Mouse (Mus musculus) testis, adult 2 months (tissue): ENCODE data around the gene Baz1b.

Experiments
- CTCF ChIP-seq: fragments of 200-500 bp; IDR thresholded peaks from 2 replicates; pipeline ENCODE4 v1.5.1; 2012; ENCODE audit warnings: low read depth, mild to moderate bottlenecking, inconsistent platforms, low read length, moderate library complexity; ENCODE audit not compliant: control insufficient read depth, insufficient read depth, insufficient replicate concordance
- POLR2A ChIP-seq: fragments of 200-500 bp; IDR thresholded peaks from 2 replicates; pipeline ENCODE4 v1.6.1; 2012; ENCODE audit warnings: low read depth, mild to moderate bottlenecking, inconsistent platforms, low read length, moderate library complexity; ENCODE audit not compliant: control insufficient read depth

GRCm38 (mm10) chr5:135149053-135149819 is 37.8 kb upstream of the Baz1b start, which contains the start of gene Tbl2:
- TF ChIP-seq POLR2A = peak; percentile 76
- no peak for TF ChIP-seq CTCF
